Mouse (Mus musculus) heart, adult 2 months (tissue): Measurements from ENCODE around the gene BC107364.
"Not testable (repeated sequence)": the region's sequence is repeated elsewhere in the genome, so short reads cannot be mapped to it uniquely, and the experiment has no call there.

Experiments
- CTCF ChIP-seq: fragments of 200-600 bp; IDR thresholded peaks from 2 replicates; pipeline ENCODE4 v1.8.1; 2022; ENCODE audit warnings: antibody characterized with exemption, mild to moderate bottlenecking, moderate library complexity
- EP300 ChIP-seq: fragments of 200-500 bp; IDR thresholded peaks from 2 replicates; pipeline ENCODE4 v1.6.1; 2011; ENCODE audit warnings: low read depth, low read length, control low read depth; ENCODE audit not compliant: insufficient read depth
- POLR2A ChIP-seq: fragments of 200-500 bp; IDR thresholded peaks from 2 replicates; pipeline ENCODE4 v1.6.1; 2011; ENCODE audit warnings: mild to moderate bottlenecking, low read depth, low read length, control low read depth; ENCODE audit not compliant: insufficient read depth

GRCm38 (mm10) chr3:96458008-96458407 is 5.9 kb upstream of the BC107364 start:
- not testable (repeated sequence) for TF ChIP-seq POLR2A, CTCF, EP300
